7 mouse cellular contexts compared by ENCODE assay signal in genomic region chr11:96778061-96778627, GRCm38 (mm10). TPM values are rescaled to one million over a fixed set of nuclear protein-coding genes. Genes with fewer than 3 reads are reported as not detected.
DNase-seq lines count a peak whose midpoint lies in the region; ATAC-seq and TF ChIP-seq lines count a peak whose summit lies in the region.
"Not testable (repeated sequence)": the region's sequence is repeated elsewhere in the genome, so short reads cannot be mapped to it uniquely, and the experiment has no call there.

No protein-coding gene starts in this region.

- not testable (repeated sequence) for TF ChIP-seq POLR2A in cortical plate, adult 2 months (IDR thresholded peaks at IDR 0.05; ENCODE audit: extremely low read depth, insufficient read depth, low read length); kidney, adult 2 months (IDR thresholded peaks at IDR 0.05; ENCODE audit: low read depth, low read length)

- H3K27ac ChIP-seq in cortical plate, adult 2 months (ENCODE audit: insufficient read depth, low read length): not testable (repeated sequence)
- H3K27ac ChIP-seq in forebrain, embryonic 14.5 days (ENCODE audit: low read depth, low read length): peak overlapping the region; percentile 59; the same call in 1 of the 2 replicates
- H3K27ac ChIP-seq in heart, postnatal 0 days (ENCODE audit: low read depth): peak overlapping the region; percentile 70
- peak overlapping the region; percentile 70; the same call in 1 of the 2 replicates for H3K27ac ChIP-seq in kidney, adult 2 months (ENCODE audit: insufficient read depth, low read depth, low read length)
- H3K27ac ChIP-seq in liver, embryonic 11.5 days (ENCODE audit: low read depth, low read length): peak overlapping the region; percentile 6; the same call in 1 of the 2 replicates
- peak overlapping the region; percentile 81 for H3K27ac ChIP-seq in neural tube, embryonic 14.5 days (ENCODE audit: low read depth, low read length)

- peak overlapping the region; percentile 75 for H3K4me2 ChIP-seq in forebrain, embryonic 14.5 days (ENCODE audit: low read length)
- H3K4me2 ChIP-seq in heart, postnatal 0 days (ENCODE audit: low read depth, low read length): peak overlapping the region; percentile 81
- H3K4me2 ChIP-seq in liver, embryonic 11.5 days: peak overlapping the region; percentile 89
- H3K4me2 ChIP-seq in neural tube, embryonic 14.5 days (ENCODE audit: low read depth, low read length): peak overlapping the region; percentile 83

- peak overlapping the region; percentile 75; the same call in 1 of the 2 replicates for H3K9ac ChIP-seq in forebrain, embryonic 14.5 days (ENCODE audit: low read length)
- H3K9ac ChIP-seq in heart, postnatal 0 days (replicated peaks; ENCODE audit: low read depth, low read length): peak overlapping the region; percentile 30; the same call in 1 of the 2 replicates
- peak overlapping the region; percentile 55 for H3K9ac ChIP-seq in liver, embryonic 11.5 days (ENCODE audit: low read depth, low read length)
- H3K9ac ChIP-seq in neural tube, embryonic 14.5 days (replicated peaks; ENCODE audit: low read depth, low read length): not testable (repeated sequence)

- not testable (repeated sequence) for H3K9me3 ChIP-seq in forebrain, embryonic 14.5 days (replicated peaks; ENCODE audit: control insufficient read depth, low read length); heart, postnatal 0 days (replicated peaks; ENCODE audit: control insufficient read depth, low read length); liver, embryonic 11.5 days (ENCODE audit: control insufficient read depth, low read length); megakaryocyte, embryonic 14.5 days; neural tube, embryonic 14.5 days (ENCODE audit: control insufficient read depth, low read length)

- not testable (repeated sequence) for H3K27me3 ChIP-seq in forebrain, embryonic 14.5 days (replicated peaks; ENCODE audit: control insufficient read depth, insufficient read depth, low read length); heart, postnatal 0 days (ENCODE audit: control insufficient read depth, insufficient read depth, low read length); kidney, adult 2 months (replicated peaks; ENCODE audit: control insufficient read depth, insufficient read depth, low read length); liver, embryonic 11.5 days (replicated peaks; ENCODE audit: control insufficient read depth, insufficient read depth, low read length); megakaryocyte, embryonic 14.5 days (replicated peaks); neural tube, embryonic 14.5 days (ENCODE audit: control insufficient read depth, insufficient read depth, low read length)

- not testable (repeated sequence) for H3K4me1 ChIP-seq in cortical plate, adult 2 months (ENCODE audit: control insufficient read depth, insufficient read depth, low read length); forebrain, embryonic 14.5 days (ENCODE audit: control insufficient read depth, insufficient read depth, low read length); heart, postnatal 0 days (ENCODE audit: control insufficient read depth, insufficient read depth); kidney, adult 2 months (ENCODE audit: control insufficient read depth, insufficient read depth, low read length); liver, embryonic 11.5 days (replicated peaks; ENCODE audit: control insufficient read depth, insufficient read depth, low read length)
- H3K4me1 ChIP-seq in megakaryocyte, embryonic 14.5 days: peaks cover 26% of the 10 kb centered on the region
- peaks cover 23% of the 10 kb centered on the region for H3K4me1 ChIP-seq in neural tube, embryonic 14.5 days (ENCODE audit: control insufficient read depth, insufficient read depth, low read length)

- not testable (repeated sequence) for TF ChIP-seq CTCF in cortical plate, adult 2 months (IDR thresholded peaks at IDR 0.05; ENCODE audit: extremely low read depth, insufficient read depth, low read length); heart, postnatal 0 days (IDR thresholded peaks at IDR 0.05; ENCODE audit: low read depth); kidney, adult 2 months (conservative IDR thresholded peaks at IDR 0.05; ENCODE audit: insufficient read depth, insufficient read length, low read depth, low read length)

- peak overlapping the region; percentile 68 for H3K4me3 ChIP-seq in cortical plate, adult 2 months (ENCODE audit: insufficient read depth, low read length)
- H3K4me3 ChIP-seq in forebrain, embryonic 14.5 days (ENCODE audit: low read depth, low read length): peak overlapping the region; percentile 59
- H3K4me3 ChIP-seq in heart, postnatal 0 days (ENCODE audit: low read depth, low read length): peak overlapping the region; percentile 69
- peak overlapping the region; percentile 46 for H3K4me3 ChIP-seq in kidney, adult 2 months (ENCODE audit: insufficient read depth, low read depth, low read length)
- H3K4me3 ChIP-seq in liver, embryonic 11.5 days (ENCODE audit: low read depth, low read length): peak overlapping the region; percentile 82
- H3K4me3 ChIP-seq in megakaryocyte, embryonic 14.5 days (replicated peaks): peak overlapping the region; percentile 98
- peak overlapping the region; percentile 55 for H3K4me3 ChIP-seq in neural tube, embryonic 14.5 days (ENCODE audit: low read depth, low read length)

- H3K36me3 ChIP-seq in forebrain, embryonic 14.5 days (ENCODE audit: control insufficient read depth, insufficient read depth, low read length); heart, postnatal 0 days (replicated peaks; ENCODE audit: control insufficient read depth, insufficient read depth, low read length); kidney, adult 2 months (ENCODE audit: control insufficient read depth, insufficient read depth, low read length); liver, embryonic 11.5 days (ENCODE audit: control insufficient read depth, insufficient read depth, low read length); neural tube, embryonic 14.5 days (ENCODE audit: control insufficient read depth, insufficient read depth, low read length): not testable (repeated sequence)
- peaks cover 23% of the 10 kb centered on the region for H3K36me3 ChIP-seq in megakaryocyte, embryonic 14.5 days (replicated peaks; ENCODE audit: low read length)

- WGBS in forebrain, embryonic 14.5 days: 70% methylated on average over 10 of the region's 10 CpGs
- WGBS in heart, postnatal 0 days: 67% methylated on average over 10 of the region's 10 CpGs
- WGBS in kidney, adult 2 months: 53% methylated on average over 10 of the region's 10 CpGs
- whole genome bisulfite sequencing in liver, embryonic 11.5 days: 64% methylated on average over 10 of the region's 10 CpGs
- 67% methylated on average over 10 of the region's 10 CpGs for WGBS in neural tube, embryonic 14.5 days

- not testable (repeated sequence) for DNase-seq in forebrain, embryonic 14.5 days (ENCODE audit: low spot score); heart, postnatal 0 days (ENCODE audit: low spot score); kidney, adult 2 months; liver, embryonic 11.5 days (ENCODE audit: low spot score)

- not testable (repeated sequence) for ATAC-seq in forebrain, embryonic 14.5 days; heart, postnatal 0 days (ENCODE audit: insufficient read depth, low read depth); liver, embryonic 11.5 days (replicated peaks; ENCODE audit: low FRiP score); neural tube, embryonic 14.5 days (ENCODE audit: low read depth)

- not testable (repeated sequence) for TF ChIP-seq EP300 in heart, postnatal 0 days (IDR thresholded peaks at IDR 0.05; ENCODE audit: low read depth)

RNA-seq across cellular contexts. Expression of gene Snx11, which starts 0.8 kb away (rescaled TPM):
- polyA plus RNA-seq in cortical plate, adult 2 months (2012; rRNA removed): 42.9 and 46.0 TPM in 2 replicates
- 17.6 and 21.6 TPM in 2 replicates for polyA plus RNA-seq in forebrain, embryonic 14.5 days (2014; fragmentation: Nextera tagmentation; extraction: Ambion mirVana)
- total RNA-seq in heart, postnatal 0 days (2014; rRNA removed; ENCODE audit: low replicate concordance): 14.4 and 14.8 TPM in 2 replicates
- polyA plus RNA-seq in heart, postnatal 0 days (2015; fragmentation: Nextera tagmentation; extraction: Ambion mirVana): 9.0 and 10.2 TPM in 2 replicates
- polyA plus RNA-seq in kidney, adult 2 months (2012; rRNA removed): 13.2 and 13.7 TPM in 2 replicates
- 10.5 and 12.0 TPM in 2 replicates for polyA plus RNA-seq in liver, embryonic 11.5 days (2014; fragmentation: Nextera tagmentation; extraction: Ambion mirVana)
- 6.3 and 9.8 TPM in 2 replicates for polyA plus RNA-seq in megakaryocyte, embryonic 14.5 days (2012; ENCODE audit: insufficient read depth, low replicate concordance)
- 43.9 and 51.2 TPM in 2 replicates for polyA plus RNA-seq in neural tube, embryonic 14.5 days (2014; fragmentation: Nextera tagmentation; extraction: Ambion mirVana)

RNA-seq across cellular contexts. Expression of gene Cbx1, which starts 10.8 kb away (rescaled TPM):
- 27.1 and 30.1 TPM in 2 replicates for polyA plus RNA-seq in cortical plate, adult 2 months (2012; rRNA removed)
- 94.8 and 99.7 TPM in 2 replicates for polyA plus RNA-seq in forebrain, embryonic 14.5 days (2014; fragmentation: Nextera tagmentation; extraction: Ambion mirVana)
- 9.9 and 24.9 TPM in 2 replicates for total RNA-seq in heart, postnatal 0 days (2014; rRNA removed; ENCODE audit: low replicate concordance)
- polyA plus RNA-seq in heart, postnatal 0 days (2015; fragmentation: Nextera tagmentation; extraction: Ambion mirVana): 35.6 and 42.0 TPM in 2 replicates
- polyA plus RNA-seq in kidney, adult 2 months (2012; rRNA removed): 17.9 and 18.7 TPM in 2 replicates
- 76.7 and 82.0 TPM in 2 replicates for polyA plus RNA-seq in liver, embryonic 11.5 days (2014; fragmentation: Nextera tagmentation; extraction: Ambion mirVana)
- 12.8 and 33.7 TPM in 2 replicates for polyA plus RNA-seq in megakaryocyte, embryonic 14.5 days (2012; ENCODE audit: insufficient read depth, low replicate concordance)
- 62.5 and 66.5 TPM in 2 replicates for polyA plus RNA-seq in neural tube, embryonic 14.5 days (2014; fragmentation: Nextera tagmentation; extraction: Ambion mirVana)

RNA-seq across cellular contexts. Expression of gene Nfe2l1, which starts 51.6 kb away (rescaled TPM):
- polyA plus RNA-seq in cortical plate, adult 2 months (2012; rRNA removed): 202 and 207 TPM in 2 replicates
- polyA plus RNA-seq in forebrain, embryonic 14.5 days (2014; fragmentation: Nextera tagmentation; extraction: Ambion mirVana): 28.0 and 38.6 TPM in 2 replicates
- total RNA-seq in heart, postnatal 0 days (2014; rRNA removed; ENCODE audit: low replicate concordance): 98.8 and 99.1 TPM in 2 replicates
- 81.2 and 83.5 TPM in 2 replicates for polyA plus RNA-seq in heart, postnatal 0 days (2015; fragmentation: Nextera tagmentation; extraction: Ambion mirVana)
- polyA plus RNA-seq in kidney, adult 2 months (2012; rRNA removed): 230 and 252 TPM in 2 replicates
- 27.6 and 28.9 TPM in 2 replicates for polyA plus RNA-seq in liver, embryonic 11.5 days (2014; fragmentation: Nextera tagmentation; extraction: Ambion mirVana)
- 28.9 and 34.9 TPM in 2 replicates for polyA plus RNA-seq in megakaryocyte, embryonic 14.5 days (2012; ENCODE audit: insufficient read depth, low replicate concordance)
- polyA plus RNA-seq in neural tube, embryonic 14.5 days (2014; fragmentation: Nextera tagmentation; extraction: Ambion mirVana): 39.7 and 51.7 TPM in 2 replicates

Comparison
In these comparisons a context has a peak if more than half of its experiments do, and no peak if none do; other contexts are left out.
1. H3K4me3 ChIP-seq: peak in every context shown above with its lines; median percentile 98 in megakaryocyte, embryonic 14.5 days; 82 in liver, embryonic 11.5 days; 69 in heart, postnatal 0 days; 68 in cortical plate, adult 2 months; 59 in forebrain, embryonic 14.5 days; 55 in neural tube, embryonic 14.5 days; 46 in kidney, adult 2 months.